Comparison of ENCODE assay signal across 17 mouse cellular contexts in the genomic region with DNA sequence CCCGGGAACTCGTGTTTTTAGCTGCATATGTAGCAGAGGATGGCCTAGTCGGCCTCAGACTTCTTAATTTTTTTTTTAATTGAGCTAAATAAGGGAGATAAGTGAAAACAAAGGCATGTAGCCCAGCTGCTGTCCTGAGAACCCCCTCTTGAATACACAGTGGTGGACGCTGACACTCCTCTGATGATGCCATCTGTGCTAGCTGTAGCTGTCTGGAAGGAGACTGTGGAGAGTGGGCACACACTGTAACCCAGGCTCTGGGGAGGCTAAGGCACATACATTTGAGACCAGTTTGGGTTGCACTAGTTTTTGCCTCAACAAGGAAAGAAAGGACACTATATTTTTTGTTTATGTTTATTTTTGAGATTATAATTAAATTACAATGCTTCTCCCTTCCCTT.
"Had no signal": no experiment of that assay in that cellular context is flagged by ENCODE, and none has a peak within 500 bp of the region (broad histone marks: within the 10 kb centered on the region; RNA-seq: fewer than 3 reads in every experiment).

No protein-coding gene starts in this region.

- H3K27me3 ChIP-seq: liver, embryonic 15.5 days; lung, embryonic 15.5 days; megakaryocyte, embryonic 14.5 days; neural tube, embryonic 12.5 days; stomach, embryonic 15.5 days had no signal

- H3K9me3 ChIP-seq: liver, embryonic 15.5 days; lung, embryonic 15.5 days; megakaryocyte, embryonic 14.5 days; neural tube, embryonic 12.5 days; stomach, embryonic 15.5 days had no signal

- H3K9ac ChIP-seq: liver, embryonic 15.5 days; liver, postnatal 0 days; lung, embryonic 15.5 days; neural tube, embryonic 12.5 days; stomach, embryonic 15.5 days had no signal

- H3K4me2 ChIP-seq: liver, embryonic 15.5 days; lung, embryonic 15.5 days; midbrain, embryonic 11.5 days; neural tube, embryonic 12.5 days; stomach, embryonic 15.5 days had no signal

- H3K4me3 ChIP-seq: liver, embryonic 15.5 days; lung, embryonic 15.5 days; megakaryocyte, embryonic 14.5 days; neural tube, embryonic 12.5 days; stomach, embryonic 15.5 days had no signal

- H3K4me1 ChIP-seq: liver, embryonic 15.5 days; lung, embryonic 15.5 days; neural tube, embryonic 12.5 days; stomach, embryonic 15.5 days had no signal

- DNase-seq: liver, postnatal 0 days; lung, adult 2 months; lung, postnatal 14 days; lung, postnatal 36 days; right cerebral cortex, postnatal 14 days; thymus, adult 2 months; thymus, postnatal 25 days; thymus, postnatal 4 days had no signal

- ATAC-seq: liver, postnatal 0 days; lung, postnatal 0 days had no signal

- H3K36me3 ChIP-seq: liver, embryonic 15.5 days; lung, embryonic 15.5 days; neural tube, embryonic 12.5 days; stomach, embryonic 15.5 days had no signal

- H3K27ac ChIP-seq: liver, embryonic 15.5 days; lung, embryonic 15.5 days; macrophage; neural tube, embryonic 12.5 days; stomach, embryonic 15.5 days; stomach, postnatal 0 days had no signal
